Mouse (Mus musculus): ENCODE results near the gene Otud1. TPM values are rescaled to one million over a fixed set of nuclear protein-coding genes. Genes with fewer than 3 reads are reported as not detected.

Gene Otud1
- polyA plus RNA-seq, 1 experiment from 2014 or later = 8.9 TPM

DNA sequence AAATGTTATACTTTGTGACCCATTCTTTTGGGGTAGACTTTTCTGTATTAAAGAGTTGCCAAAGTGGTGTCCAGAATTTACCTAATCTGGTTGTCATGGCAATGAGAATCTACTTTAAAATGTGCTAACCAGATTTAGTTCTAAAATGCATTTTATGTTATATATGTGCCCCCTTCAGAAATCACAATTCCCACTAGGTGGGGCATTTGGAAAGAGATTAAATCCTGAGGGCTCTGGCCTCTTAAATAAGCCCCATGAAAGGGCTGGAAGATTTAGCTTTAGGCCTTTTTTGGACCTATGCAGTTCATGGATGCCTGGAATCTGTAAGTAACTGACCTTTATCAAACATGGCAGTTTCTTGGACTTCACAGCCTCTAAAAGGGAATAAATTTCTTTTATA is 3.3 kb downstream of the Otud1 start:
- Histone ChIP-seq H3K9me3 (ENCODE audit: low read depth, low read length) (no peaks in the 10 kb centered on the region), H3K27ac (ENCODE audit: low read depth) (no peak overlapping the region), H3K9ac (peak overlapping the region; percentile 26; the same call in 1 of the 2 replicates), H3K4me2 (peak overlapping the region; percentile 52), H3K27me3 (ENCODE audit: insufficient read depth, low read length) (no peaks in the 10 kb centered on the region), H3K4me1 (ENCODE audit: insufficient read depth) (peaks cover 9% of the 10 kb centered on the region), H3K4me3 (ENCODE audit: low read depth, low read length) (peak overlapping the region; percentile 79), H3K36me3 (ENCODE audit: insufficient read depth) (no peaks in the 10 kb centered on the region)
- TF ChIP-seq CTCF (IDR thresholded peaks at IDR 0.05; ENCODE audit: low read depth) = peak; percentile 21; the same call in 1 of the 2 replicates
- DNase-seq = peak; percentile 69
- ATAC-seq (ENCODE audit: insufficient read depth) = no peak

DNA sequence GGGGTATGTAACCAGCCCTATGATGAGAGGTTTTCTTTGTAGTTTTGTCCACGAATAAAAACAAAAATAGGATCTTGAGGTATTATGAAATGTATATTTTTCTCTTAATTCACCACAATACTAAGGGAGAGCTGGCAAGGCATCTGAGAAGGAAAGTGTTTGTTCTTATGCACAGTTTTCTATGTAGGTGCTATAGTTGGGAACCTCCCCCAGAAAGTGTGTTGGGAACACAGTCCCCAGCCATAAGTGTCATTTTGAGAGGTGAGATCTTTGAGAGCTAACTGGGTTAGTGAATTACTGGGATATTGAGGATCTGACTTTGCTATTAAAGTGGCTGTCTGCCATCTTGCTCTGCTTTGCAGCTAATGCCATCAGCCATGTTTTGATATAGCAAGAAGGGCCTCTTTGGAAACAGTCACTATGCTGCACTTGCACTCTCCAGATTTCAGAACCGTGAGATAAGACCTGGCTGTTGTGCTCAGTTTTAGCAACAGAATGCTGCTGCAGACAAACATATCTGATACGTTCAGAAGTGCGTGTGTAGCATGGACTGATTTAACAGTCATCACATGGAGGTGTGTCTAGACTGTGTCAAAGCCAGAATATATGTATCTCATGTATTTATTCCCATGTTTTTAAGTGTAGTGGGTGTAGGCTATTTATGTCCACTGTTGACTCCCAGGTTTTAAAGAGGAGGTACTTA is 5.7 kb downstream of the Otud1 start:
- ATAC-seq (ENCODE audit: insufficient read depth) (no peak), DNase-seq (no peak)
- H3K27ac ChIP-seq (ENCODE audit: low read depth) = peak overlapping the region; percentile 58
- H3K9me3 ChIP-seq (ENCODE audit: low read depth, low read length) = no peaks in the 10 kb centered on the region
- no peaks in the 10 kb centered on the region for H3K36me3 ChIP-seq (ENCODE audit: insufficient read depth)
- WGBS = 59% methylated on average over 4 of the region's 4 CpGs
- H3K4me2 ChIP-seq = no peak overlapping the region
- peaks cover 16% of the 10 kb centered on the region for H3K4me1 ChIP-seq (ENCODE audit: insufficient read depth)
- TF ChIP-seq CTCF (IDR thresholded peaks at IDR 0.05; ENCODE audit: low read depth) = no peak
- no peak overlapping the region for H3K4me3 ChIP-seq (ENCODE audit: low read depth, low read length)
- no peaks in the 10 kb centered on the region for H3K27me3 ChIP-seq (ENCODE audit: insufficient read depth, low read length)
- no peak overlapping the region for H3K9ac ChIP-seq

DNA sequence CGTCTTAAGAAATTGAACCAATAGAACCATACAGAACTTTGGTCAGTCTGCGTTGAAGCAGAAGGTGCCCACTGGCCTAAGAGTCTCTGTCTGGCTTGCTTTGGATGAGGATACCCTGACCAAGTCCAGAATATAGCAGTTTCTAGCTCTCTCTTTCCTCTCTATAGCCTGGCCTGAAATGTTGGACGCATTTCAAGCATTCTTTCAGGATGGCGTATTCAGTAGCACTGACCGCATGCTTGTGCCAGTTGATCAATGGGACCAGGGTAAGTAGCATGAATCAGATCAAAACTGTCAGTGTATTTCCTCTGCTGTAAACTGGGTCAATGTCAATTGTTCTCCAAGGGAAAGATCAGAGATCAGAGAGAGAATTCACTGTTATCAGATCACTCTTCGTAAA is 6.6 kb downstream of the Otud1 start:
- DNase-seq (peak; percentile 88), ATAC-seq (ENCODE audit: insufficient read depth) (peak; percentile 65)
- peaks cover 16% of the 10 kb centered on the region for H3K4me1 ChIP-seq (ENCODE audit: insufficient read depth)
- 27% methylated on average over 6 of the region's 6 CpGs for WGBS
- no peaks in the 10 kb centered on the region for H3K27me3 ChIP-seq (ENCODE audit: insufficient read depth, low read length)
- no peaks in the 10 kb centered on the region for H3K36me3 ChIP-seq (ENCODE audit: insufficient read depth)
- no peak for TF ChIP-seq CTCF (IDR thresholded peaks at IDR 0.05; ENCODE audit: low read depth)
- H3K27ac ChIP-seq (ENCODE audit: low read depth) = peak overlapping the region; percentile 58
- no peaks in the 10 kb centered on the region for H3K9me3 ChIP-seq (ENCODE audit: low read depth, low read length)
- H3K9ac ChIP-seq = no peak overlapping the region
- peak overlapping the region; percentile 15; the same call in 1 of the 2 replicates for H3K4me2 ChIP-seq
- no peak overlapping the region for H3K4me3 ChIP-seq (ENCODE audit: low read depth, low read length)

DNA sequence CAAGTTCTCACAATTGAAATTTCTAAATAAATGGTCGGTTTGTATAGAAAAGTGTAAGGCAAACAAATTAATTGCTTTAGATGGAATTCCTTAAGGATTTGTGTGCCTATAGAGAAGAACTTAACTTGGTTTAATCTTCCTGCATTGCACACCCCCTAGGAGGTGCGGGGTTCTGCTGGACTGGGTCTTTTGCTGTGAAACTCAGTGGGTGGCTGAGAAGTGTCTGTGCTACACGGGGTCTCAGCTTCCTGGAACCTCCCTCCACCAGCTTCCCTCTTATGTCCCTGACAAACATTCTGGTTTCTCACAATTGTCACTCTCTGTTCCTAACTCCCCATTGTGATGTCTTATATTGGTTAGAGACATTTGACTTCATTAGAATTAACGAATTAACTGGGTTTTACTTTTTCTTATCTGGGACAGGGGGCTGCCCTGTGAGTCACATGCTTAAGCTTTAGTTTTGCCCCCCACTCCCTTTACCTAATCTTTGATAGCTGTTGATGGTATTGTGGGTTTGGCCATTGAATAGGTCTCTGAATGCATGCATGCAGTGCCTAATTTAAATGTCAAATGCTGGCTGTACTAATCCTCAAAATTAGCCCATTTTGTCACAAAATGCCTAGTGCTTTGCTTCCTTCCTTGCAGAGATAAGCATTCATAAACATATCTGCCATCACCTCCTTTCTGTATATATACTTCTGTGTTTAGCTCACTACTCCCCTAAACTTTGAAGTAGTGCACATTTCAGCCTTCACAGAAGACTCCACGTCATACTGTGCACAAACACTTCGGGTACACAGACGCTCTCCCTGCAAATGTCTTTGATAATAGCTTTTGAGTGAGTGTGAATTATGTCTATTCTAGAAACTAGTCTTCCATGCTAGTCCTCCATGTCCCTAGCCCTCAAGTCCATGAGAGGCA is 7.3 kb downstream of the Otud1 start:
- Histone ChIP-seq H3K27me3 (ENCODE audit: insufficient read depth, low read length) (no peaks in the 10 kb centered on the region), H3K4me1 (ENCODE audit: insufficient read depth) (peaks cover 16% of the 10 kb centered on the region), H3K27ac (ENCODE audit: low read depth) (peak overlapping the region; percentile 60), H3K9ac (no peak overlapping the region), H3K9me3 (ENCODE audit: low read depth, low read length) (no peaks in the 10 kb centered on the region), H3K4me2 (peak overlapping the region; percentile 15; the same call in 1 of the 2 replicates), H3K4me3 (ENCODE audit: low read depth, low read length) (no peak overlapping the region), H3K36me3 (ENCODE audit: insufficient read depth) (no peaks in the 10 kb centered on the region)
- WGBS = 19% methylated on average over 7 of the region's 7 CpGs
- ATAC-seq (ENCODE audit: insufficient read depth) = peak; percentile 92
- TF ChIP-seq CTCF (IDR thresholded peaks at IDR 0.05; ENCODE audit: low read depth) = no peak
- DNase-seq = peak; percentile 94

DNA sequence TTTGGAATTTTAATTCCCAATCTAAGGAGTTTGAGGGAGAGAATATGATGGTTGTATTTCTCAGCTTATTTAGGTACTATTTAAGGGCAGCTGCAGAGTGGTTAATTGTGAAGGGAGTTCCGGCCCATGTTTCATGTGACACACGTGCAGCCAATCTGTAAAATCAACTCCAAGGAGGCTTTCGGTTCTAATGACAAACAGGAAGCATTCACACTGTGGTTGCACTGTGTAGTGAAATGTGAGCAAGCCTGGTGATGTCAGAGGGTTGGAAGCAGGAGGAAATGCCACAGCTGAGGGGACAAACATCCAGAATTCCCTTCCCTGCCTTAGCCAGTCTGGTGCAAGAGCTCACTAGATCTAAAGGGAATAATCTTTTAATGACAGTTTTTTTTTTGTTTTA is 8.3 kb downstream of the Otud1 start:
- ATAC-seq (ENCODE audit: insufficient read depth) (peak; percentile 63), DNase-seq (peak; percentile 74)
- Histone ChIP-seq H3K9me3 (ENCODE audit: low read depth, low read length) (no peaks in the 10 kb centered on the region), H3K4me1 (ENCODE audit: insufficient read depth) (peaks cover 16% of the 10 kb centered on the region), H3K9ac (no peak overlapping the region), H3K4me3 (ENCODE audit: low read depth, low read length) (no peak overlapping the region), H3K27me3 (ENCODE audit: insufficient read depth, low read length) (no peaks in the 10 kb centered on the region), H3K4me2 (no peak overlapping the region), H3K27ac (ENCODE audit: low read depth) (peak overlapping the region; percentile 60), H3K36me3 (ENCODE audit: insufficient read depth) (no peaks in the 10 kb centered on the region)
- 15% methylated on average over 3 of the region's 3 CpGs for WGBS
- no peak for TF ChIP-seq CTCF (IDR thresholded peaks at IDR 0.05; ENCODE audit: low read depth)

DNA sequence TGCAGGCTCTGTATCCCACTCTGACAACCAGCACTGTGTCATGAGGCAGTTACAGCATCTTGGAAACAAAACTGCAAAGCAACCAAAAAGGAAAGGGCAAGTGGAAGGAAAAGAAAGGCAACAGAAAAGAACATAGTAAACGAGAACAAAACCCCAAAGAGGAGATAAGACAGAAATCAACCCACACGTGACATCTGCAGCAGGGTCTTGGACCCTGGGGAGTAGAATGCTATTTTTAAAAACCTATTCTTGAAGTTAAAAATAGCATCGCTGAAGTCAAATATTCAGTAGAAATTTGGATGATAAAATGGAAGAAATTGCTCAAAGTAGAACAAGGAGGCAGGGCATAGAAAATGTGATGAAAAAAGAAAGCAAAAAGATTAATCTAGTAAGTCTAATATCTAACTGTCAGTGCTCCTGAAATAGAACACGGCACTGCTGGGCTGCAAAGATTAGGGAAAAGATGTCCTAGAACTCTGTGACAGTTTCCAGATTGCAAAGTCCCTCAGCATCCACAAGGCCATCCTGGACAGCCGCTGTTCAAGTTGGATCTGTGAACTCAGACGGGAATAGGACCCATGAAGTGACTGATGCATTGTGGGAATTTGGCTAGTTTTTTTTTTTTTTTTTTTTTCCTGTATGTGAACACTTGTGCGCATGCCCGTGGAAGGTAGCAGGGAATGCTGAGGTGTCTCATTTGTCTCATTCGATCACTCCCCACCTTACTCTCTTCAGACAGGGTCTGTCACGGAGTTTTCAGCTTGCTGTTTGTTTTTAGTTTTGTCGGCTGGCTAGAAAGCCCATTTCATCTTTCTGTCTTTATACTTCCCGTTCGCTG is 13.5 kb downstream of the Otud1 start:
- Histone ChIP-seq H3K4me1 (ENCODE audit: insufficient read depth) (peaks cover 5% of the 10 kb centered on the region), H3K9me3 (ENCODE audit: low read depth, low read length) (no peaks in the 10 kb centered on the region), H3K9ac (no peak overlapping the region), H3K4me3 (ENCODE audit: low read depth, low read length) (no peak overlapping the region), H3K27ac (ENCODE audit: low read depth) (no peak overlapping the region), H3K36me3 (ENCODE audit: insufficient read depth) (no peaks in the 10 kb centered on the region), H3K27me3 (ENCODE audit: insufficient read depth, low read length) (no peaks in the 10 kb centered on the region), H3K4me2 (no peak overlapping the region)
- TF ChIP-seq CTCF (IDR thresholded peaks at IDR 0.05; ENCODE audit: low read depth) = no peak
- DNase-seq = no peak
- WGBS = 67% methylated on average over 13 of the region's 13 CpGs
- ATAC-seq (ENCODE audit: insufficient read depth) = no peak

Measured in lung, embryonic 14.5 days (tissue).